Mouse (Mus musculus) thymus, postnatal 14 days (tissue): ENCODE results near the gene Mettl23.
"Not testable (repeated sequence)": the region's sequence is repeated elsewhere in the genome, so short reads cannot be mapped to it uniquely, and the experiment has no call there.

ENCODE experiments used
- DNase-seq: peaks from one replicate; pipeline ENCODE4 v3.0.0; 2021

Gene Mettl23

GRCm38 (mm10) chr11:116884061-116884460 is 41.0 kb downstream of the Mettl23 start:
- DNase-seq = peak; percentile 53

GRCm38 (mm10) chr11:116885275-116886151 is 42.4 kb downstream of the Mettl23 start:
- peak; percentile 87 for DNase-seq

- peak; percentile 73 for DNase-seq
Observed at GRCm38 (mm10) chr11:116887136-116887535, 44.1 kb downstream of the Mettl23 start.

- DNase-seq = no peak
Observed at GRCm38 (mm10) chr11:116893532-116894442, 50.7 kb downstream of the Mettl23 start.

- no peak for DNase-seq
Observed at GRCm38 (mm10) chr11:116895402-116895801, 52.3 kb downstream of the Mettl23 start.

- no peak for DNase-seq
Observed at GRCm38 (mm10) chr11:116899247-116899646, 56.2 kb downstream of the Mettl23 start.

GRCm38 (mm10) chr11:116902588-116902987 is 59.5 kb downstream of the Mettl23 start:
- DNase-seq = not testable (repeated sequence)
